Mouse (Mus musculus) stomach, embryonic 14.5 days (tissue): ENCODE data around the gene Nt5m. TPM values are rescaled to one million over a fixed set of nuclear protein-coding genes. Genes with fewer than 3 reads are reported as not detected.
"Not testable (repeated sequence)": the region's sequence is repeated elsewhere in the genome, so short reads cannot be mapped to it uniquely, and the experiment has no call there.

Source experiments
- ATAC-seq: fragments of 200-750 bp; cut with Nextera tagmentation; 2 replicates; pipeline ENCODE4 v1.8.0; 2017; ENCODE audit warnings: low read depth, moderate TSS enrichment; ENCODE audit not compliant: insufficient number of reproducible peaks, insufficient read depth, low FRiP score
- H3K27ac ChIP-seq: fragments of 300-500 bp; sonication (generic); 2 replicates; pipeline ENCODE4 v1.5.1; 2014; ENCODE audit warnings: mild to moderate bottlenecking, low read length, moderate library complexity, mixed read lengths
- H3K27me3 ChIP-seq: fragments of 300-500 bp; sonication (generic); 2 replicates; pipeline ENCODE4 v1.6.1; 2014; ENCODE audit warnings: low read length, control low read depth, mixed read lengths; ENCODE audit not compliant: control insufficient read depth, insufficient read depth
- H3K36me3 ChIP-seq: fragments of 300-500 bp; sonication (generic); 2 replicates; pipeline ENCODE4 v1.6.1; 2014; ENCODE audit warnings: mild to moderate bottlenecking, control low read depth, low read length, moderate library complexity, mixed read lengths; ENCODE audit not compliant: control insufficient read depth, insufficient read depth
- H3K4me1 ChIP-seq: fragments of 300-500 bp; sonication (generic); 2 replicates; pipeline ENCODE4 v1.6.1; 2014; ENCODE audit warnings: low read length, control low read depth, mixed read lengths; ENCODE audit not compliant: control insufficient read depth, insufficient read depth
- H3K4me2 ChIP-seq: fragments of 300-500 bp; sonication (generic); replicated peaks from 2 replicates; pipeline ENCODE4 v1.6.1; 2014; ENCODE audit warnings: low read depth, low read length, control low read depth
- H3K4me3 ChIP-seq: fragments of 300-500 bp; sonication (generic); 2 replicates; pipeline ENCODE4 v1.5.1; 2014; ENCODE audit warnings: low read depth, low read length, control low read depth
- H3K9ac ChIP-seq: fragments of 300-500 bp; sonication (generic); replicated peaks from 2 replicates; pipeline ENCODE4 v1.6.1; 2014; ENCODE audit warnings: low read depth, mild to moderate bottlenecking, control low read depth, low read length, moderate library complexity, mixed read lengths
- H3K9me3 ChIP-seq: fragments of 300-500 bp; sonication (generic); 2 replicates; pipeline ENCODE4 v1.6.1; 2016; ENCODE audit warnings: low read depth, low read length, control low read depth; ENCODE audit not compliant: control insufficient read depth
- WGBS: fragments of 180-500 bp; shearing (Covaris S2); extraction: QIAGEN DNeasy Blood & Tissue Kit; methylation state at CpG from one replicate; pipeline ENCODE4 v1.1.7; 2014; 5-methylcytosine and 5-hydroxymethylcytosine counted together
- polyA plus RNA-seq: library from polyadenylated mRNA; unstranded; fragments of >200 nt; fragmentation: Nextera tagmentation; extraction: Ambion mirVana; gene quantifications from 2 replicates; pipeline ENCODE4 v1.2.1, GENCODE M21; 2014

Gene Nt5m
- polyA plus RNA-seq, 1 experiment from 2014 or later = 36.6 TPM

- Histone ChIP-seq H3K36me3 (peaks cover 36% of the 10 kb centered on the region), H3K27ac (no peak overlapping the region), H3K4me2 (no peak overlapping the region), H3K4me3 (no peak overlapping the region), H3K4me1 (peaks cover 9% of the 10 kb centered on the region; the same call in 1 of the 2 replicates), H3K9ac (no peak overlapping the region), H3K27me3 (no peaks in the 10 kb centered on the region), H3K9me3 (no peaks in the 10 kb centered on the region)
- WGBS = 87% methylated on average over 6 of the region's 6 CpGs
- ATAC-seq = no peak
Observed at GRCm38 (mm10) chr11:59814936-59815335, 24.3 kb upstream of the Nt5m start.

- 85% methylated on average over 6 of the region's 6 CpGs for WGBS
- H3K4me3 ChIP-seq = no peak overlapping the region
- no peak overlapping the region for H3K4me2 ChIP-seq
- ATAC-seq = no peak
- H3K9ac ChIP-seq = no peak overlapping the region
- peaks cover 43% of the 10 kb centered on the region for H3K36me3 ChIP-seq
- no peaks in the 10 kb centered on the region for H3K27me3 ChIP-seq
- no peak overlapping the region for H3K27ac ChIP-seq
- H3K9me3 ChIP-seq = no peaks in the 10 kb centered on the region
- H3K4me1 ChIP-seq = peaks cover 9% of the 10 kb centered on the region; the same call in 1 of the 2 replicates
Observed at GRCm38 (mm10) chr11:59815482-59816065, 23.7 kb upstream of the Nt5m start.

- H3K4me2 ChIP-seq = no peak overlapping the region
- no peaks in the 10 kb centered on the region for H3K4me1 ChIP-seq
- peaks cover 63% of the 10 kb centered on the region for H3K36me3 ChIP-seq
- no peak for ATAC-seq
- no peak overlapping the region for H3K9ac ChIP-seq
- H3K4me3 ChIP-seq = no peak overlapping the region
- no peaks in the 10 kb centered on the region for H3K9me3 ChIP-seq
- WGBS = 97% methylated on average over 3 of the region's 3 CpGs
- H3K27ac ChIP-seq = no peak overlapping the region
- no peaks in the 10 kb centered on the region for H3K27me3 ChIP-seq
Observed at GRCm38 (mm10) chr11:59817916-59818315, 21.3 kb upstream of the Nt5m start.

GRCm38 (mm10) chr11:59821625-59822024 lies 17.6 kb upstream of the Nt5m start:
- no peaks in the 10 kb centered on the region for H3K27me3 ChIP-seq
- H3K9me3 ChIP-seq = no peaks in the 10 kb centered on the region
- no peak overlapping the region for H3K9ac ChIP-seq
- WGBS = 81% methylated on average over 3 of the region's 3 CpGs
- H3K4me3 ChIP-seq = no peak overlapping the region
- peaks cover 91% of the 10 kb centered on the region for H3K36me3 ChIP-seq
- H3K27ac ChIP-seq = no peak overlapping the region
- no peak for ATAC-seq
- no peak overlapping the region for H3K4me2 ChIP-seq
- no peaks in the 10 kb centered on the region for H3K4me1 ChIP-seq

GRCm38 (mm10) chr11:59837789-59838188 lies 1.5 kb upstream of the Nt5m start:
- not testable (repeated sequence) for H3K9ac ChIP-seq, H3K27ac ChIP-seq, H3K9me3 ChIP-seq, ATAC-seq, H3K27me3 ChIP-seq
- no CpG with 5 or more reads among the region's 1 CpGs for WGBS
- Histone ChIP-seq H3K4me1 (peaks cover 14% of the 10 kb centered on the region), H3K4me3 (0 out of 2 replicates have a peak overlapping the region, but pooled peaks have one; percentile 97), H3K4me2 (0 out of 2 replicates have a peak overlapping the region, but pooled peaks have one; percentile 62), H3K36me3 (peaks cover 26% of the 10 kb centered on the region)

- H3K27ac ChIP-seq = no peak overlapping the region
- 60% methylated on average over 4 of the region's 4 CpGs for WGBS
Observed at GRCm38 (mm10) chr11:59838426-59838825, 821 bp upstream of the Nt5m start.

GRCm38 (mm10) chr11:59839459-59840126 lies 346 bp downstream of the Nt5m start, which contains the start of gene Cops3:
Gene Cops3 (minus strand): TSS chr11:59839838.
- peak within 1 kb of the TSS; percentile 92 for H3K9ac ChIP-seq
- 1% methylated on average over 43 of the region's 43 CpGs for WGBS
- peaks cover 14% of the 10 kb centered on the region for H3K4me1 ChIP-seq
- peak within 1 kb of the TSS; percentile 97 for H3K4me3 ChIP-seq
- H3K36me3 ChIP-seq = peaks cover 20% of the 10 kb centered on the region
- H3K27ac ChIP-seq = peak within 1 kb of the TSS; percentile 98
- no peaks in the 10 kb centered on the region for H3K9me3 ChIP-seq
- no peaks in the 10 kb centered on the region for H3K27me3 ChIP-seq
- peak within 1 kb of the TSS; percentile 62 for H3K4me2 ChIP-seq
- peak; percentile 96 for ATAC-seq

More at GRCm38 (mm10) chr11:59838426-59838825, 821 bp upstream of the Nt5m start:
- Histone ChIP-seq H3K36me3 (peaks cover 23% of the 10 kb centered on the region), H3K4me1 (peaks cover 14% of the 10 kb centered on the region), H3K4me3 (peak overlapping the region; percentile 97), H3K4me2 (peak overlapping the region; percentile 62), H3K9ac (peak overlapping the region; percentile 92; the same call in 1 of the 2 replicates), H3K27me3 (no peaks in the 10 kb centered on the region), H3K9me3 (no peaks in the 10 kb centered on the region)
- no peak for ATAC-seq

GRCm38 (mm10) chr11:59846311-59846710 lies 7.1 kb downstream of the Nt5m start:
- H3K4me3 ChIP-seq = no peak overlapping the region
- WGBS = 96% methylated on average over 11 of the region's 11 CpGs
- no peak overlapping the region for H3K27ac ChIP-seq
- no peak for ATAC-seq
- 0 out of 2 replicates have a peak, but pooled peaks cover 5% of the 10 kb centered on the region for H3K4me1 ChIP-seq
- H3K9ac ChIP-seq = no peak overlapping the region
- no peaks in the 10 kb centered on the region for H3K36me3 ChIP-seq
- no peaks in the 10 kb centered on the region for H3K9me3 ChIP-seq
- no peak overlapping the region for H3K4me2 ChIP-seq
- no peaks in the 10 kb centered on the region for H3K27me3 ChIP-seq
